Mouse (Mus musculus) thymus, adult 2 months (tissue): ENCODE results near the gene Wrap53. TPM values are rescaled to one million over a fixed set of nuclear protein-coding genes. Genes with fewer than 3 reads are reported as not detected.
A peak's percentile ranks its signal among the peaks of the same experiment; 100 is the strongest.

Source experiments
- DNase-seq: peaks from one replicate; pipeline ENCODE4 v3.0.0; 2021
- H3K27ac ChIP-seq: fragments of 200-500 bp; 2 replicates; pipeline ENCODE4 v1.5.1; 2012; ENCODE audit warnings: low read length, control low read depth; ENCODE audit not compliant: control insufficient read depth, insufficient read depth
- H3K27me3 ChIP-seq: fragments of 200-500 bp; 2 replicates; pipeline ENCODE4 v1.6.1; 2012; ENCODE audit warnings: mild to moderate bottlenecking, low read length, moderate library complexity, mixed read lengths; ENCODE audit not compliant: control insufficient read depth, insufficient read depth
- H3K36me3 ChIP-seq: fragments of 200-500 bp; 2 replicates; pipeline ENCODE4 v1.6.1; 2012; ENCODE audit warnings: mild to moderate bottlenecking, low read length, moderate library complexity; ENCODE audit not compliant: control insufficient read depth, insufficient read depth
- H3K4me1 ChIP-seq: fragments of 200-500 bp; replicated peaks from 2 replicates; pipeline ENCODE4 v1.6.1; 2012; ENCODE audit warnings: low read length; ENCODE audit not compliant: control insufficient read depth, insufficient read depth
- H3K4me3 ChIP-seq: fragments of 200-500 bp; 2 replicates; pipeline ENCODE4 v1.5.1; 2012; ENCODE audit warnings: mild to moderate bottlenecking, low read length, control low read depth, moderate library complexity; ENCODE audit not compliant: control insufficient read depth, insufficient read depth
- CTCF ChIP-seq: fragments of 200-500 bp; IDR thresholded peaks from 2 replicates; pipeline ENCODE4 v1.5.1; 2012; ENCODE audit warnings: mild to moderate bottlenecking, control low read depth, low read length, moderate library complexity, borderline replicate concordance; ENCODE audit not compliant: control insufficient read depth, poor library complexity, insufficient read depth; ENCODE audit errors: extremely low read depth
- POLR2A ChIP-seq: fragments of 200-500 bp; IDR thresholded peaks from 2 replicates; pipeline ENCODE4 v1.6.1; 2012; ENCODE audit warnings: mild to moderate bottlenecking, low read length, control low read depth, moderate library complexity; ENCODE audit not compliant: control insufficient read depth, poor library complexity, insufficient read depth; ENCODE audit errors: extremely low read depth
- WGBS: fragments of 180-500 bp; shearing (Covaris S2); methylation state at CpG from one replicate; pipeline ENCODE4 v1.1.7; 2018; 5-methylcytosine and 5-hydroxymethylcytosine counted together
- polyA plus RNA-seq: library from polyadenylated mRNA; depleted of rRNA; stranded (reverse); fragments of >200 nt; gene quantifications from 2 replicates; pipeline ENCODE4 v1.2.3, GENCODE M21; 2012

Wrap53 gene
- polyA plus RNA-seq, 1 experiment, result 41.2 TPM

DNA sequence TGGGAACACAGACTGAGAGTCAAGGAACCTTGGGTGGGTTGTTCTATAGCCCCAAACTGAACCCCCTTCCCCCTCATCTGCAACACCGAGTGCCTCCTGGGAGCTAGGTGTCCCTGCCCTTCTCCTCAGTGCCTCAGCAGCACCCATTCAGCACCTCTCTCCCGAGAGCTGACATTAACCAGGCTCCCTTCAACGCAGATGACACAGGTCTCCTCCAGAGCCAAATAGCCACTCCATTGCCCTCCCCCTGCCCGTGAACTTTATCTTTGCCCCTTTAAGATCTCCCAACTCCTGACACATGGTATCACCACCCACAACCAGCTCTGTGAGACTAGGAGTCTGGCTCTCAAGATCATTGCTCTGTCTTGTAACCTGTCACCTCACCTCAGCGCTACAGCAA is 20.9 kb downstream of the Wrap53 start:
- WGBS, result 67% methylated on average over 5 of the region's 5 CpGs
- no peak overlapping the region for H3K4me3 ChIP-seq
- no peak for DNase-seq
- H3K27ac ChIP-seq, result no peak overlapping the region
- H3K27me3 ChIP-seq, result peaks cover 4% of the 10 kb centered on the region; the same call in 1 of the 2 replicates
- H3K36me3 ChIP-seq, result peaks cover 22% of the 10 kb centered on the region
- H3K4me1 ChIP-seq, result 0 out of 2 replicates have a peak, but pooled peaks cover 6% of the 10 kb centered on the region
- TF ChIP-seq POLR2A (no peak), CTCF (no peak)

DNA sequence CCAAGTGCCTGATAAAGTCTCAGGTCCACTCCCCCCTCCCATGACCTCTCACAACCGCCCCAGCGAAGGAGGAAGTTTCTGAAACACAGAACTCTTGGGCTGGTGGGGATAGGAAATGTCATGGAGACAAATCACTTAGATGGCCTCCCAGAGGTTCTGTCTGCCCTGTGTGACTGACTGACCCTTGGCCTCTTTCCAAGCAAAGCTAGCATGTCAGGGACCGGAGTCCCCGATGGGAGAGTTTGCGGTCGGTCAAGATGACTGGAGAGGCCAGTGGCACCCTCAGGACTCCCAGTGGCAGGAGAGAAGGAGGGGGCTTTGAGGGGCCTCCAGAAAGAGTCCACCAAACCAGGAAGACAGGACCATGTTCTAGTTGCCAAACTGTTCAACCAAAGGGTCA is 21.3 kb downstream of the Wrap53 start:
- TF ChIP-seq POLR2A (no peak), CTCF (no peak)
- H3K27me3 ChIP-seq, result peaks cover 4% of the 10 kb centered on the region; the same call in 1 of the 2 replicates
- no peak overlapping the region for H3K4me3 ChIP-seq
- H3K36me3 ChIP-seq, result peaks cover 22% of the 10 kb centered on the region
- 0 out of 2 replicates have a peak, but pooled peaks cover 6% of the 10 kb centered on the region for H3K4me1 ChIP-seq
- no peak overlapping the region for H3K27ac ChIP-seq
- WGBS, result 48% methylated on average over 6 of the region's 6 CpGs
- no peak for DNase-seq

DNA sequence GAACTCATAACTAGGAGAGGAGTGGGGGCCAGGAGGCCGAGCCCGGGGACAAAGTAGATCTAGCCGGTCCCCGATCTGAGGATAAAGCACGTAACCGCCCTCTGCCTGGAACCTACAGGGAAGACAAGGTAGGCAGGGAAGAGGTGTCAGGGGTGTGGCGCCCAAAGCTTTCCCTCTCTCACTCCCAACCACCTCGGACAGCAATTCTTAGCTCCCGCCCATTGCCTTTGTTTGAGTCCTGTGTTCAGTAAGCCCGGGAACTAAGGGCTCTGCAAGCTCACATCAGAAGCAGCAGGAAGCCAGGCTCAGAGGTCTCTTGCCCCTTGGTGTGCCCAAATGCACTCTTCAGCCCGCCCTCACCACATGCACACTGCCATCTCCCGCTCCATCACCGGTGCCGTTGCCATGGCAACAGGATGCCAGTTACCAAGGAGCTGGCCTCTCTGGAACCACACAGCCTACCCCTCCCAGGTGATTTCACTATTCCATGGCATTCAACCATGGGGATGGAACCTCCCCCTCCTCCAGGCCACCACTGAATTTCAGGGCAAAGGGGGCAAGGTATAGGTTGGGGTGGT is 22.6 kb downstream of the Wrap53 start:
- Histone ChIP-seq H3K27me3 (peaks cover 4% of the 10 kb centered on the region; the same call in 1 of the 2 replicates), H3K27ac (no peak overlapping the region), H3K4me1 (peaks cover 14% of the 10 kb centered on the region), H3K36me3 (peaks cover 14% of the 10 kb centered on the region), H3K4me3 (no peak overlapping the region)
- no peak for DNase-seq
- TF ChIP-seq POLR2A (no peak), CTCF (no peak)
- WGBS, result 61% methylated on average over 14 of the region's 14 CpGs

DNA sequence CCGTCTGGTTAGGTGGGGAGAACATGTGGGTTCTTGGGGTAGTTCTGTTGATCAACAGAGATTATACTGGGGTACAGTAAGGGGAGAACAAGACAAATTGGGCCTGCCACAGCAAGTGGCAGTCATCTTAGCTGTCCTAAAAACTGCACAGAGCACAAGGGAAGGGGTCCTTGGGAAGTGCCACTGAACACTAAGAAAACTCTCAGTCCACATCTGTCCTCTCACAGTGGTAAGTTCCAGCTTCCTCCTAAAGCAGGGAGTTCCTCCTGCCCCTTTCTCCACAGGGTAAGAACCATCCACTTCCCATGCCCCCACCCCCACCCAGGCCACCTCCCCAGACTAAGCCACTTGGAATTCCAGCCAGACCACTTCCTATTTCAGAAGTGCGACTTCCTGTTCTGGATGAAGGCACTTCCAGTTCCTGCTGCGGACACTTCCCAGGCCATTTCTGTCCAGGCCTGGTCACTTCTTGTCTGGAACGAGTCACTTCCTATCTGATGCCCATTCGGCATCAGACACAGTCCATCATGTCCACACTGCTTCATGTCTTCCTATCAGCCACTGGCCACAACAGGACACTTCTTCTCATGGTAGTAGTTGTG is 25.4 kb downstream of the Wrap53 start:
- no peaks in the 10 kb centered on the region; the same call in 1 of the 2 replicates for H3K27me3 ChIP-seq
- no peak overlapping the region for H3K27ac ChIP-seq
- 70% methylated on average over 5 of the region's 5 CpGs for WGBS
- H3K36me3 ChIP-seq, result no peaks in the 10 kb centered on the region
- TF ChIP-seq POLR2A (no peak), CTCF (no peak)
- peaks cover 8% of the 10 kb centered on the region for H3K4me1 ChIP-seq
- no peak for DNase-seq
- H3K4me3 ChIP-seq, result no peak overlapping the region

DNA sequence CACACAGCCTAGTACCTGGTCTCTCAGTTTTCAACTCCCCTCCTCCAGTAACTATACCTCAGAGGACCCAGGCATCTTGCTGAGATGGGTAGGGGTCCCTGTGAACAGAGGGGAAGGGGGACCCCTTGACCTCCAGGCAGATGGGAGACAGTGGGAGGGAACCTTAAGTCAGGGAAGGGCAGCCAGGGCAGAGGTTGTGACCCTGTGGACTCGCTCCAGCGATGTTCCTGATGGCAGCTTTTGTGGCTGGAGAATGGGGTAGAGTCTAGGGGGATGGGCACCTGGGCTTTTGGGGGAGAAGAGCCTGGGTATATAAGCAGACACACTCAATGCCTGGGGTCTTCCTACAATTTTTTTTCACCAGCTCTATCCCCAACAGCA is 26.7 kb downstream of the Wrap53 start:
- Histone ChIP-seq H3K4me3 (no peak overlapping the region), H3K27ac (no peak overlapping the region), H3K27me3 (no peaks in the 10 kb centered on the region; the same call in 1 of the 2 replicates), H3K36me3 (no peaks in the 10 kb centered on the region), H3K4me1 (peaks cover 8% of the 10 kb centered on the region)
- DNase-seq, result no peak
- 76% methylated on average over 2 of the region's 2 CpGs for WGBS
- no peak for TF ChIP-seq CTCF

DNA sequence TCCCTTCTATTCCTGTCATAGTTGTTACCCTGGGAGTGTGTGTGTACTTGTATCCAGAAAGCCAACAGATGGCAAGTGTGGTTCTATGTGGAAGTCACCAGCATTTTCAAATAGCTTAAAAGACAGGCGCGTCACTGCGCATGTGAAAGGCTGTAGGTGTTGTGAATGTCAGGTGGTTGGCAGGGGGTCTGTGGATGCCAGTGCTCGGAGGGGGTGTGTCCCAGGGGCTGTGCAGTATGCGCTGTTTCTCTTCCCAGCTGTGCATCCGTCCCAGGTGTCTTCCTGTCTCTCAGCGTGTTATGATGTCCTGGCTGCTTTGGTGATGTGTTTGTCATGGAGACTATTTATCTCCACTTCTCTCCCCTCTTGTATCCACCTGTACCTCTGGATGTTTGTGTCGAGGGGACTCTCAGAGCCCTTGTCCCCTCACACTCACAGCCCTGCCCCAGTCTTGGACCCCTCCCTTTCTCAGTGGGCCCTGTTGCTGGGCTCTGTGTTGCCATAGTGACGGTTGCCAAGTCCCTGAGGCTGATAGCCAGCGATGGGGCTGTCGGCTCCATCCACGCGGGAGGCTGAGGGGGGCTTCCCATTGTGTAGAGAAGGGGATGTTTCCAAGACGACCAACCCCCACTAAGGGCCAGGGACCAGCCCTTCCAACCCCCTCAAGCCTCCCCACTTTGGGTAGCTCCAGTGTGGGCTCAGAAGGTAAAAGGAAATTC is 27.3 kb downstream of the Wrap53 start:
- peak; percentile 39 for DNase-seq
- Histone ChIP-seq H3K27me3 (no peaks in the 10 kb centered on the region; the same call in 1 of the 2 replicates), H3K4me3 (no peak overlapping the region), H3K27ac (no peak overlapping the region), H3K36me3 (no peaks in the 10 kb centered on the region), H3K4me1 (peaks cover 8% of the 10 kb centered on the region)
- 34% methylated on average over 14 of the region's 14 CpGs for WGBS
- TF ChIP-seq POLR2A (no peak), CTCF (no peak)
